Mouse (Mus musculus) MEL-GATA-1-ER (cell line): ENCODE results near the gene Dynlt1a.
"Not testable (repeated sequence)": the region's sequence is repeated elsewhere in the genome, so short reads cannot be mapped to it uniquely, and the experiment has no call there.

ENCODE experiments used
- DNase-seq: peaks from one replicate; pipeline ENCODE4 v3.0.0-alpha.2; 2012; ENCODE audit warnings: low read depth; ENCODE audit errors: extremely low read depth

Gene Dynlt1a

GRCm38 (mm10) chr17:6317339-6317985, at the start of gene Dynlt1a:
Dynlt1a (minus strand) TSS chr17:6317500.
- DNase-seq, result peak; percentile 52

- not testable (repeated sequence) for DNase-seq
These were observed 38.0 kb upstream of the Dynlt1a start for GRCm38 (mm10) chr17:6355256-6355655.

GRCm38 (mm10) chr17:6342606-6343294, 25.4 kb upstream of the Dynlt1a start:
- DNase-seq, result not testable (repeated sequence)

- not testable (repeated sequence) for DNase-seq
These were observed 11.7 kb upstream of the Dynlt1a start for GRCm38 (mm10) chr17:6328997-6329396.

GRCm38 (mm10) chr17:6327554-6327953, 10.3 kb upstream of the Dynlt1a start:
- DNase-seq, result not testable (repeated sequence)

- not testable (repeated sequence) for DNase-seq
These were observed 8.2 kb upstream of the Dynlt1a start for GRCm38 (mm10) chr17:6325543-6325942.

GRCm38 (mm10) chr17:6325021-6325420, 7.7 kb upstream of the Dynlt1a start:
- DNase-seq, result not testable (repeated sequence)

- DNase-seq, result not testable (repeated sequence)
These were observed 4.4 kb upstream of the Dynlt1a start for GRCm38 (mm10) chr17:6321778-6322101.

- DNase-seq, result not testable (repeated sequence)
These were observed 3.9 kb upstream of the Dynlt1a start for GRCm38 (mm10) chr17:6321081-6321777.

- not testable (repeated sequence) for DNase-seq
These were observed 747 bp downstream of the Dynlt1a start for GRCm38 (mm10) chr17:6316379-6317126.

GRCm38 (mm10) chr17:6315706-6316105, 1.6 kb downstream of the Dynlt1a start:
- DNase-seq, result not testable (repeated sequence)

- DNase-seq, result not testable (repeated sequence)
These were observed 2.8 kb downstream of the Dynlt1a start for GRCm38 (mm10) chr17:6314493-6314892.

- not testable (repeated sequence) for DNase-seq
These were observed 4.5 kb downstream of the Dynlt1a start for GRCm38 (mm10) chr17:6312755-6313154.

- DNase-seq, result not testable (repeated sequence)
These were observed 5.6 kb downstream of the Dynlt1a start for GRCm38 (mm10) chr17:6311716-6312115.

GRCm38 (mm10) chr17:6306503-6306902, 10.8 kb downstream of the Dynlt1a start:
- DNase-seq, result not testable (repeated sequence)

GRCm38 (mm10) chr17:6305656-6306270, 11.5 kb downstream of the Dynlt1a start:
- DNase-seq, result not testable (repeated sequence)

- DNase-seq, result not testable (repeated sequence)
These were observed 12.4 kb downstream of the Dynlt1a start for GRCm38 (mm10) chr17:6304891-6305290.

- DNase-seq, result not testable (repeated sequence)
These were observed 17.0 kb downstream of the Dynlt1a start for GRCm38 (mm10) chr17:6300190-6300863.

GRCm38 (mm10) chr17:6297060-6297795, 20.1 kb downstream of the Dynlt1a start:
- not testable (repeated sequence) for DNase-seq

GRCm38 (mm10) chr17:6293882-6294281, 23.4 kb downstream of the Dynlt1a start:
- not testable (repeated sequence) for DNase-seq
